Mouse (Mus musculus): ENCODE data around the gene 9230102O04Rik.

The 9230102O04Rik gene

DNA sequence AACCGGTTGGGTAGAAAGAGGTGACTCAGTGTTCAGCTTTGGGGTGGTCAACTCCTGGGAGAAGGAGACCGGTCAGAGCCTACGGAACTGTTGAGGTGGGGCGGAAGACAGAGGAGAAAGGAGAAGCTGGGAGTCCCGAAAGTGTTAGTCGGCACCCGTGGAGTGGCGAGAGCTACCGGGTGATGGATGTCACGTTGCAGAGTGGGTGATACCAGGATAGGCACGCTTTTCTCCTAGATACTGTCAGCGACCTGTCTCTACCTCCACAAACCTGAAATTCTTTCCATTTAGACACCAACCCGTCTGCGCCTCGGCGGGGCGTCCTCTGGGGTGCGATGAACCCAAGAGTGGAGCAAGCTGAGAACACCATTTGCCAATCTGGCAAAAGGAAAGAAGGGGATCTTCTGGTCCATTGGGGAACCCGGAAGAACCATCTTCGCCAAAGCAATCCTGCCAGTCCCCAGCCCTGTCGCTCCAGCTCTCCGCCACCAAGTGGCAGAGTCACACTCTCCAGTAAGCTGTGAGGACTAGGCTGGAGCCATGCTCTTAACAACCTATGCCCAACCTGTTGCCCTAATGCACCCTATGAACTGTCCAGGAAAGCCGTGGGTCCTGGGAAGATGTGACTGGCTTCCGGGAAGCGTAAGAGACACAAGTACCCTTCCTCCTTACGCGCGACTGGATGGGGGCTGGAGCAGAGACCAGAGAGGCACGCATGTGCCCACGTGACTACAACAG is at the start of gene 9230102O04Rik:
9230102O04Rik (minus strand) TSS at position 628 of the 738 bp plus-strand sequence.
- peak in 1 of 2 experiments; percentile 49 for DNase-seq

GRCm38 (mm10) chr2:9935965-9936364 is 46.6 kb upstream of the 9230102O04Rik start:
- no peak for DNase-seq

GRCm38 (mm10) chr2:9926905-9927283 is 37.6 kb upstream of the 9230102O04Rik start:
- no peak for DNase-seq

DNA sequence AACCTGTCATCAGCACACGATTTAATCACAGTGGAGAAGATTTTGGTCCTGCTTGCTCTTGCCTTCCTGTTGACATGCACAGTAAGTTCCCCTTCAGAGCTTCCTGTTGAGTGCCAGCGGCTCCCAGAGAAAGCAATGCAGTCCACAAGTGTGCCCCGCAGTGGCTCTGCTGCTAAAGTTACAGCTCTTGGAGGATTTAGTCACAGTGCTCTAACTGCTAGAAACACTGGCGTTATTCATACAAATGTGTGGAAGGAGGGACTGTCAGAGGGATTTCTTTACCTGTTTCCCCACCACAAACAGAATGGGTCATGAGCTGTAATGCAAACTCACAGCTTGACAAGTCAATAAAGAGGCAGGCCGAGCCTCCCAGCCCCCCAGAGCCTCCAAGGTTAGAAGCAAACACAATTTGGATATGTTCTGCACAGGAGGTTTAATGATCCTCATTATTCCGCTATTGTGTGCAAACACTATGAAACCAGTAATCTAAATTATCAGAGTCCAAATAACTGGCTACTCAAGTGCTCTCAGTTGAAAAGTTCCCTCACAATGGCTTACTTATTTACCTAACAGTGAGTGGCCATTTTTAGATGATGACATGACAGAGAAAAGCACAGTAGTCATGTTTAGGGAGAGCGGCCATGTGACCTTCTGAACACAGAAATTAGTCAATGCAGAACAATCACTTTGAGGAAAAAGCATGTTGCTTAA is 37.0 kb upstream of the 9230102O04Rik start:
- DNase-seq = no peak

GRCm38 (mm10) chr2:9918691-9919471 is 29.5 kb upstream of the 9230102O04Rik start:
- no peak for DNase-seq

DNA sequence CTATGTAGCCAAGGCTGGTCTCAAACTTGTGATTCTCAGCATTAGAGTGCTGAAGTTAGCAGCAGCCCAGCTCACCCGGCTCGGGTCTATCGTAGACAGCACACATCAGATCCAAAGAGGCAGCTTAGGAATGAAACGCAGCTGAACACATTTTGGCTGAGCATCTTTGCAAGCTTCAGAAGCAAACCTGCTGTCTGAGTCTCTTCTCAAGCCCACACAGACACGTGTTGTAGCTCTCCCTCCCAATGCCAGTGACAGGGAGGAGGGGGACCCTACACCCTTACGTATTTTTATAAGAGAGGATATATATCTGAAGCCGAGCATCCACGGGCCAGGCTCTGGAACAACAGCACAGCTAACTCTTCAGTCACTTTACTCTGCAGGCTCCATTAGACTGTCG is 28.3 kb upstream of the 9230102O04Rik start:
- no peak for DNase-seq

DNA sequence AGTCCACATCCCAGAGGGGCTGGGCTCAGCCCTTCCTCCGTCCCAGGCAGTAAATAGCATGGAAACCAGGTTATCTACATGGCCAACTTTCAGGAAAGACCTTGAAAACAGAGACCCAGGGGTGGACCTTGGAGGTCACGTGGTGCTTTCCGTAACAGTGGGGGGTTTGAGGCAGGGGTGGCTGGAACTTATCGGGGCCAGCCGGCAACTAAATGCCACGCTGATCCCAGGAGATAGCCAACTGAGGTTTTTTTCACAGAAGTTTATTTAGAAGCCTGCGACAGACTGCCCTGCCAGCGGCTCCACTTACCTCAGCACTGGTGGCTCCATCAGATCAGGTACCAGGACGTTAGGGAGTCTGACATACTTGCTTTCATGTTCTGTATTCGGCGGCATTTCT is 16.7 kb upstream of the 9230102O04Rik start:
- no peak for DNase-seq

DNA sequence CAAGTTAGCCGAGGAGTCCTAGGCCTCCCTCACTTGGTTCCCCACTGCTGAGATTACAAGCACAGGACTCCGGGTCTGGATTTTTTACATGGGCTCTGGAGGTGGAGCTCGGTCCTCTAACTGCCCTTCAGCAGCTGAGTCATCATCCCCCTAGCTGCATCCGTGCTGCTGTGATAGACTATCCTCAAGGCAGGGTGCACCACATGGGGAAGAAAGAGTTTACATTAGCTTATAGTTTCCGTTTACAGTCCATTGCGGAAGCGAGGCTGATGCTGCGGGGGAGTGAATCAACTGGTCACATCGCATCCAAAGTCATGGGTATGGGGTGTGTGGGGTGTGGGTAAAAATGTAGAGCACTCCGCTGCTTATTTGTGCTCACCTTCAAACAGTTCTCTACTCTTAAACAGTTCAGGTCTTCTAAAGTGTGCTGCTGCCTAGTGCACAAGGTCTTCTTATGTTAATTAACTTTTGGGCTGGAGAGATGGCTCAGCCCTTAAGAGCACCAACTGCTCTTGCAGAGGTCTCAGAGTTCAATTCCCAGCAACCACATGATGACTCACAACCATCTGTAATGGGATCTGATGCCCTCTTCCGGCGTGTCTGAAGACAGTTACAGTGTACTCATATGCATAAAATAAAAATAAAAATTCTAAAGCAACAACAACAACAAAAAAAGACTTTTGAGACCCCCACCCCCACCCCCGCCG is 14.7 kb upstream of the 9230102O04Rik start:
- no peak for DNase-seq

DNA sequence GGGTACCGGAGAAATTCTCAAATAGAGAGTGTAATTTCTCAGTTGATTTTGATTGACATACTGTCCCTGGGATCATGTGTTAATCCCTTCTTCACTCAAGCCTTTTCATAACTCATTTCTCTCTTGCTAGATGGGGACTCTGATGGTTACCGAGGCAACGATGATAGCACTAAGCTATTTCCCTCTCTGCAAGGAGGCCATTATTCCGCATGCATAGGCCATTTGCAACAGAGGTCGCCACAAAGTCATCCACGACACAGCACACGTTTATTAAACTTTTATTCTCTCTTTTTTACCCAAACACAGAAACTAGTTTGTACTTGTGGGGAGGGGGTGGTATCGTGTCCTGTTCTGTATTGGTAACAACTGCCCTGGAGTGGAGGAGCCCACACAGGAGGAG is 8.5 kb upstream of the 9230102O04Rik start:
- DNase-seq = no peak

DNA sequence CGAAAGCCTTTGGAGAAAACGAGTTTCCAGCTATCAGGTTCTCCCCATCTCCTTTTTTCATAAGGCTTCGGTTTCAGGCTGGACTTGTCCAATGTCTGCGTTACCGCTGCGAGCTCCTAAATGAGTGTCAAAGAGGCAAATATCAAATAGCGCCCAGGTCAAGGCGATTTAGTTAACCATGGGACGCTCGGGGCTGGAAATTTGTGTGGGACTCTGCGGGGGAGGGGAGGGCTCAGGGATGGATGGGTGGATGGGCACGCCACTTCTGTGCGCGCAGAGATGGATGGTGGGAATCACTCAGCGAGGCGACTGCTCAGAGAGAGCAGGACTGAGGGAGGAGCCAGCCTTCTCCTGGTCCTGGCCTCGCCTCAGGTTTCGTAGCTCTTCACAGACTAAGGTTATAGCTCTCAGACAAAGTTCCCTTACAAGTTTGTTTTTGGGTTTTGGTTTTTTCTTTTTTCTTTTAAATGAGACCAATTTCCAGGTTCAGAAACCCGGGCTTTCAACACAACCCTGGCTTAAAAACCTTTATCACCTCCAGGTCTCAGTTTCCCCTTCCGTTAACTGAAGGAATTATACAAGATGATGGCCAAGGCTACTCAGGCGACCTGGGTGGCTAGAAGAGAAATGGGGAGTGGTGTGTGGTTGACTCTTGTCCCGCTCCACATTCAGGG is 6.9 kb upstream of the 9230102O04Rik start:
- DNase-seq = no peak

DNA sequence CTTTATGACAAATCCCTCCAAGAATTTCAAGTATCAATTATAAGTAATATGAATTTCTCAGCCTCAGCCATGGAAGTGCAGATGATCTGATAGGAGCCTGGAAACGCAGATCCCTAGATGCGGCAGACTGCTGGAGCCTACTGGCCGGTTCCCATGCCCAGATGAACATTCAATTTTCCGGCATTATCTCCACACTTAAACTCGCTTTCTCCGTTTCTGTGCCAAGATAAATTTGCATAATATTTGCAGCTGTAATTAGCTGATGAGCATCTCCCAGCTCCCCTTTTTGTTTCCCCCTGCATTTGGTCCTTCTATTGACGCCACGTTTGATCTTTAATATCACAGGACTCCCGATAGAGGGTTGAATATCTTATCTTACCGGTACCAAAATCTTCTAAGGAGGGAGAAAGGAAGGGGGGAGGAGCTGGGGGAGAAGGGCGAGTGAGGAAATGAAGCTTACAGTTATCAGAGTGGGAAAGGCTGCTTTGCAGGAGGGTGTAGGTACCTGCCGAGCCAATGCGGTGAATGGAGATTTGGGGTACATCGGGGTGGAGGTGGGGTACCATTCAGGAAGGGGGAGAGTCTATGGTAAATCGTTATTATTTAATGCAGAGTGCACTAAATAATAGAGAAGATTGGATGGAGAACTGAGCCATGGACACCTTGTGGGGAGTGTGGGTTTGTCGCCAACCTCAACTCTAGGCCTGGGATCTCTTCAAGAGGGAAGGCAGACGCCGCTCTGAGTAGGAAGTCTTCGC is 5.7 kb upstream of the 9230102O04Rik start:
- DNase-seq = no peak

DNA sequence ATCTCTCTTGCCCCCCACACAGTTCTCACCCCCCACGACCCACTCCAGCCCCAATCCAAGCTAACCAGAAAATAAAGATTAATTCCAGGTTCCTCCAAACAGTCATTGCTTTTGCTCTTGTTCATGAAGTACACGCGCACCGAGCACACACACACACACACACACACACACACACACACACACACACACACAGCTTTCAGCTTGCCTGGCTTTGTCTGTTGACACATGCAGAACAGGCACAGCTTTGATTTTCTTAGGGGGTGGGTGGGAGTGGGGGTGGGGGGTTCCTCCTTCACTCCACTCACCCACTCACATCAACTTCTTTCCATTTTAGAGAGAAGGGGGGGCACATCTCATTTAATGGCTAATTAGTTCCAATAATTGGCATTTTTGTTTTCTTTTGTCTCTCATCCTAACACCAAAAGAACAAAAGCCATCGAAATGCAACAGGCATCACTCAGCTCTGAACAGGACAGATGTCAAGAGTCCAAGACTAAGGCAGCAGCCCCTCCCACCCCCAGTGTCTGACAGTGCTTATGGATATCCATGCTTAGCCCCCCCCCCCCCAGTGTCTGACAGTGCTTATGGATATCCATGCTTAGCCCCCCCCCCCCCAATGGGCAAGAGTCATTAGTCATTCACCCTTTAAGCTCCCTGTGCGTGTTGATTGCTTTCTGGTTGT is 4.1 kb upstream of the 9230102O04Rik start:
- DNase-seq = no peak

DNA sequence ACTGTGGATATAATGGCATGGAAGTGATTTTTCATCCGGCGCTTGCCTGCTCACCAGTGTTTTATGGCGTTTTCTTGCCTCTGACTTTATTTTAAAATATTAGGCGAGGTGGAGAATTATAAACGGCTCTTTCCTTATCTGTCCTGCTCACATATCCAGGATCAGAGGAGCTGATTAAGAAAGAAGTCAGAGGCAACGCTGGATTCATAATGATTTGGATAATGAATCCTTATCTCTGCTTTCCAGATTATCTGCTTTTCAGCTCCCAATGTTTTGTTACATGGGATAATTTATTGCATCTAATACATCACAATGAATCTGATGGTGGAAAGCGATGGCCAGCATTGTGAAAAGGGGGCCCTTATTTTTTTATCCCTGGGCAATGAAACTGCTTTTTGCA is 3.2 kb upstream of the 9230102O04Rik start:
- no peak for DNase-seq

GRCm38 (mm10) chr2:9890906-9891305 is 1.6 kb upstream of the 9230102O04Rik start:
- DNase-seq = no peak

DNA sequence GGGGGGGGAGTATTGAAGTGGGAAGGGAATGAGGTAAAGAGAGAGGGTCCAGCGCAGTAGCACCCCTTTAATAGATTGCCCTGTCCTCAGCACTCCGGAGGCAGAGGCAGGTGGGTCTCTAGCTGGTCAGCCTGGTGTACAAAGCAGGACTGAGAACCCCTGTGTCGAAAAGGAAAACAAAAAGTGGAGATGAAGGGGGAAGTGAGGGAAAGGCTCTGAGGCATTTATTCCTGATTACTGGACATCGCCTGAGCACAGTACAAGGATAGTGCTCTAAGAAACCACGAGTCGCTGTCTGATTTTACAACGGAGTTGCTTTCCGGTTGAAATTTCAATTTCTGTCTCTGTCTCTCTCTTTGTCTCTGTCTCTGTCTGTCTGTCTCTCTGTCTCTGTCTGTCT is 911 bp upstream of the 9230102O04Rik start:
- no peak for DNase-seq

GRCm38 (mm10) chr2:9889651-9890183 is 377 bp upstream of the 9230102O04Rik start, which contains the start of gene Gata3:
Gata3 (minus strand) TSS chr2:9890034.
- no peak for DNase-seq

DNA sequence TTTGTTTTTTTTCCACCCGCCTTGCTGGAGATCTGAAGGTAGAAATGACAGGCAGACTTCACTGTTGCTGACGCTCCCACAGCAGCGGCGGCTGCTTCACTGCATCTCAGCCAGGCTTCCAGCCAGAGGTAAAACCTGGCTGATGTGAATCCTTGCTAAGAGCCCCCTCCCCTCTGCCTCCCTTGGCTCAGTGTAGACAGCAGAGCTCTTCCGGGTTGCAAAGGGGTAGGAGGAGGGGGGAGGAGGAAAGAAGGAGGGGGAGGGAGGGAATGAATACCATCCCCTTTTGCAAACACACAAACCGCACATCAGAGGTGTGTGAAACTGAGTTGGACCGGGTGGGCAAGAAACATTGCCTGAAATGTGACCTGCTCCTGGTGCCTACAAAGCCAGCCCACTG is 1.7 kb downstream of the 9230102O04Rik start:
- no peak for DNase-seq

GRCm38 (mm10) chr2:9886921-9887610 is 2.3 kb downstream of the 9230102O04Rik start:
- DNase-seq = no peak

DNA sequence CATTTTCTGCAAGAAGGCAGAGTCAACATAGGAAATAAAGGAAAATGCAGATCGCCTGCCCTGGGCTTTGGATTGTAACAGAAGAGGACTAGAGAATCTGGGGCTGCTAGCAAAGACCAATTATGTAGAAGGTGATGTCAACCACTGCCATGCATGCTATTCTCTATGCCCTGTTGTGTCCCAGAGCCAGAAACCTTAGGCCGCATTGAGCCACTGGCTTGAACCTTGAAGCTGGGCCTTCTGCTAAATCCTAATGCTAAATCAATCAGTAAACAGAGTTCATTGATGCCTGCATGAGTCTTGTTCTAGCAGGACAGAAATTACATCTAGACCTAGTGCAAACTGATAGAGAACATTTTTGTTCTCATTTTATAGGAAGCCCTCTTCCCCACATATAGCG is 3.3 kb downstream of the 9230102O04Rik start:
- DNase-seq = no peak

DNA sequence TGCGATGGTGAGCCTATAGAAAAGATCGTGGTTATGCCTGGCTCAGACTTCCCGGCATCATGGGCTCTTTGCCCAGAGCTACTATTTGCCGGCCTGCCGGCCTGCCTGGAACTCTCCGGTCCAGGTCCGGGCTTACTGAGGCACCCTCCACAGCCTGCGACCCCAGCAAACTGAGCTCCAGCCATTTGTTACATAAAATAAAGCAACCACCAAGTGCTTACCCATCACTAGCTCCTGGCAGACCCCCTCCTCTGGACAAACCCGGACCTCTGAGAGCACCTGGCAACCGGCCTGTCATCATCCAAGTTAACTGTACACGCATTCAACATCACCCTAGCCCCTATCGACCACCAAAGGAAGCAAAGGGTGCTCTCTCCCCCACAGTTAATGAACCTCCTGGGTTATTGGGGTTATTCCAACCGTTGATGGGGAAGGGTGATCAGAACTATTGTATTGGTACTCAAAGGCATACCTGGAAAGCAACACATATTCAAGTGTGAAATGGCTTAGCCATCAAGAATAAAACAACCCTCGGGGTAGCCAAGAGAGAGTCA is 4.0 kb downstream of the 9230102O04Rik start:
- no peak for DNase-seq
